Mouse (Mus musculus): Measurements from ENCODE around the gene Defb41.
"Not testable (repeated sequence)": the region's sequence is repeated elsewhere in the genome, so short reads cannot be mapped to it uniquely, and the experiment has no call there.

GRCm38 (mm10) chr1:18245801-18246580, 18.9 kb downstream of the Defb41 start:
- TF ChIP-seq MAX (IDR thresholded peaks at IDR 0.05; ENCODE audit: low read length); CHD1 (IDR thresholded peaks at IDR 0.05; ENCODE audit: low read depth, low read length); POLR2A (IDR thresholded peaks at IDR 0.05; ENCODE audit: low read depth, low read length); CTCF (conservative IDR thresholded peaks at IDR 0.05 in 1 of 2, IDR thresholded peaks at IDR 0.05 in 1 of 2; ENCODE audit: low read depth in 2 of 2, low read length in 2 of 2); E2F4 (IDR thresholded peaks at IDR 0.05; ENCODE audit: insufficient replicate concordance, low read depth, low read length); EP300 (IDR thresholded peaks at IDR 0.05; ENCODE audit: low read length): not testable (repeated sequence)

All from CH12.LX (cell line).